Mouse (Mus musculus): ENCODE results near the gene Fgf12. TPM values are rescaled to one million over a fixed set of nuclear protein-coding genes. Genes with fewer than 3 reads are reported as not detected.

Gene Fgf12
- polyA plus RNA-seq, 1 experiment = not detected

DNA sequence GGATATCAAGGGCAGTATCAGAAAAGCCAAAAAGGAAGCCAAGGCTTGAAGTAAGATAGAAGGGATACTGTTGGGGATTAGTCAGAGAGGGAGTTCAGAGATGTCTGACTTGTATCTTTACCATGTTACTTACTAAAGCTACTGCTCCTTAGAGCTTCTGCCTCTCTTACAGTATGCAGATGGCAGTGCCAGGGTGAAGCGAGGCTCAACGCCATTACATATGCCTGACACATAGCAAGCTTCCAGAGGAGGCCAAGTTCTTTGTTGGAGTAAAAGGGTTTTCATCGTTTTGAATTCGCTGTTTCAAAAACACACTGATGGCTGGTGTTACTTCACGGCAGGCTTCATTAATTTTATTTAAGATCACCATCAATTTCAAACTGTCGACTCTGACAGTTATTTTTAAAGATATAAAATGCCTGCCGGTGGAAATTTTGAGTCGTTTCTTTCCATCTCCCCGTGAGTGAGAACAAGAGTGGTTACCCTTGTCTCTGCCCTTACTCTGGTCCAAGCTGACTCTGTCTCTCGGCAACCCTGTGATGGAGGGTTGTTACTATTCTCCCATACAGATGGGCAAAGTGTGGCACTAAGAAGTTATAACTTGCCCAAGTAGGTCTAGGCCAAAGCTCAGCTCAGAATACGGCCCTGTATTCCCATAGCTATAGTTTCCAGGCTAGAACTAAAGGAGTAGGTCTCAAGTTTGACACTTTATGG is 121.9 kb downstream of the Fgf12 start:
- peaks cover 2% of the 10 kb centered on the region for H3K4me1 ChIP-seq (ENCODE audit: control insufficient read depth, insufficient read depth, low read length)
- no peak for TF ChIP-seq EP300 (IDR thresholded peaks at IDR 0.05; ENCODE audit: insufficient read depth, low read depth, low read length)
- TF ChIP-seq POLR2A (IDR thresholded peaks at IDR 0.05; ENCODE audit: insufficient read depth, low read length) = no peak
- TF ChIP-seq CTCF (IDR thresholded peaks at IDR 0.05; ENCODE audit: low read depth, low read length) = no peak
- no peak overlapping the region for H3K27ac ChIP-seq (ENCODE audit: insufficient read depth, low read length)
- H3K9ac ChIP-seq (ENCODE audit: low read depth, poor library complexity, severe bottlenecking) = no peak overlapping the region
- no peaks in the 10 kb centered on the region for H3K27me3 ChIP-seq (ENCODE audit: control insufficient read depth, insufficient read depth, low read length, poor library complexity, severe bottlenecking)
- H3K36me3 ChIP-seq (ENCODE audit: control insufficient read depth, insufficient read depth, low read length, poor library complexity, severe bottlenecking) = no peaks in the 10 kb centered on the region
- H3K9me3 ChIP-seq (replicated peaks; ENCODE audit: control insufficient read depth, insufficient read depth, low read length, poor library complexity, severe bottlenecking) = no peaks in the 10 kb centered on the region
- no peak overlapping the region for H3K4me3 ChIP-seq (ENCODE audit: low read depth, low read length)

DNA sequence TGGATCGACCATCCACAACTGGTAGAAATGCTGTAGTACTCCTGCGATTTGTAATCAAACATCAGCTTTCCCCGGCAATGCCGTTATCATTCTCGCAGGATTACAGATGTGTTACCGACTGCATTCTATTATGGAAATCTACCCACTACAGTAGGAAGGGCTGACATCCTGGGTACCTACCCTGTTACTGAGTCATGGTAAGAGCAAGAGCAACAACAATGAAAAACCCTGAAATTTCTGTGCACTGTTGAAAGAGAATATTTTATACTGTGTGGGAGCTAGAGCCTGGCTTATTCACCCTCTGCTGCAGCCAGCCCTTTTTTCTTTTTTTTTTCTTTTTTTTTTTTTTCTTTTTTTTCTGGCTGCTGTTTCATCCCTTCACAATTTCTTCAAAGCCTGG is 126.6 kb downstream of the Fgf12 start:
- H3K27ac ChIP-seq (ENCODE audit: insufficient read depth, low read length) = no peak overlapping the region
- no peaks in the 10 kb centered on the region for H3K27me3 ChIP-seq (ENCODE audit: control insufficient read depth, insufficient read depth, low read length, poor library complexity, severe bottlenecking)
- peaks cover 3% of the 10 kb centered on the region for H3K4me1 ChIP-seq (ENCODE audit: control insufficient read depth, insufficient read depth, low read length)
- H3K9me3 ChIP-seq (replicated peaks; ENCODE audit: control insufficient read depth, insufficient read depth, low read length, poor library complexity, severe bottlenecking) = peaks cover 11% of the 10 kb centered on the region
- TF ChIP-seq EP300 (IDR thresholded peaks at IDR 0.05; ENCODE audit: insufficient read depth, low read depth, low read length) (no peak), CTCF (IDR thresholded peaks at IDR 0.05; ENCODE audit: low read depth, low read length) (no peak), POLR2A (IDR thresholded peaks at IDR 0.05; ENCODE audit: insufficient read depth, low read length) (no peak)
- H3K36me3 ChIP-seq (ENCODE audit: control insufficient read depth, insufficient read depth, low read length, poor library complexity, severe bottlenecking) = no peaks in the 10 kb centered on the region
- no peak overlapping the region for H3K4me3 ChIP-seq (ENCODE audit: low read depth, low read length)
- no peak overlapping the region for H3K9ac ChIP-seq (ENCODE audit: low read depth, poor library complexity, severe bottlenecking)

DNA sequence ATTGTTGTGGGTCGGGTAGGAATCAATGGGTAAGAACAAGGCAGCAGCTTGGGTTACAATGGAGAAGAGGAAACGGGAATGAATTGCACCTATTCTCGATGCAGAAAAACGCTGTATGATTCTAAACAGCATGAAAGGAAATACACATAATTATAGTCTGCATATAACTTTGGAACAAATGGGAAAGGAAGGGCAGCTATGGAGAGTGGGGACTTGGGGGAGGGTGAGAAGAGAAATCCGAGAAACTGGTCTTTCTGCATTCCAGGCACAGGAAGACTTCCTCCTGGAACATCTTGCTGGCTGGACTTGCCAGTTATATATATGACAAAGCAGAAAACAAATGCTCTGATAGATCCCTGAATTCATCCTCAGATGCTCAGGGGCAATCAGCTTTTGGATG is 127.2 kb downstream of the Fgf12 start:
- TF ChIP-seq EP300 (IDR thresholded peaks at IDR 0.05; ENCODE audit: insufficient read depth, low read depth, low read length) (0 out of 2 replicates have a peak, but pooled peaks have one; percentile 30), CTCF (IDR thresholded peaks at IDR 0.05; ENCODE audit: low read depth, low read length) (no peak)
- Histone ChIP-seq H3K4me1 (ENCODE audit: control insufficient read depth, insufficient read depth, low read length) (peaks cover 3% of the 10 kb centered on the region), H3K9me3 (replicated peaks; ENCODE audit: control insufficient read depth, insufficient read depth, low read length, poor library complexity, severe bottlenecking) (peaks cover 11% of the 10 kb centered on the region), H3K27me3 (ENCODE audit: control insufficient read depth, insufficient read depth, low read length, poor library complexity, severe bottlenecking) (no peaks in the 10 kb centered on the region), H3K36me3 (ENCODE audit: control insufficient read depth, insufficient read depth, low read length, poor library complexity, severe bottlenecking) (no peaks in the 10 kb centered on the region), H3K4me3 (ENCODE audit: low read depth, low read length) (no peak overlapping the region), H3K9ac (ENCODE audit: low read depth, poor library complexity, severe bottlenecking) (no peak overlapping the region), H3K27ac (ENCODE audit: insufficient read depth, low read length) (no peak overlapping the region)

DNA sequence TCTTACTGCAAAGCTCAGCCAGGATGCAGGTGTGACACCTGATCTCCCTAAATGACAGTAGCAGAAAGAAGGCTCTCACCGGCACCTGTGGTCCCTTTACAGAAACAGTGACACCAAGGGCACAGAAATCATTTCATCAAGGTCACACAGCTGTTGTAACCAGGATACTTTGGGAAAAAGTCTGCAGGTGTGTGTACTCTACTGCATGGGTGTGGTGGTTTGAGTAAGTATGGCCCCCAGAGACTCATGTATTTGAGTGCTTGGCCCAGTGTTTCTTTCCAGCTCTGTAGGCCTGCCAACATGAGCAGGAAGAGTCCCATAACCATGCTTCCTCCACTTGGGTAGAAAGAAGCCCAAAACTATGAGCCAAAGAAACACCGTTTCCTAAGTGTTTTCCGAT is 138.5 kb downstream of the Fgf12 start:
- no peaks in the 10 kb centered on the region for H3K4me1 ChIP-seq (ENCODE audit: control insufficient read depth, insufficient read depth, low read length)
- TF ChIP-seq POLR2A (IDR thresholded peaks at IDR 0.05; ENCODE audit: insufficient read depth, low read length) (no peak), CTCF (IDR thresholded peaks at IDR 0.05; ENCODE audit: low read depth, low read length) (no peak), EP300 (IDR thresholded peaks at IDR 0.05; ENCODE audit: insufficient read depth, low read depth, low read length) (no peak)
- H3K27ac ChIP-seq (ENCODE audit: insufficient read depth, low read length) = no peak overlapping the region
- H3K4me3 ChIP-seq (ENCODE audit: low read depth, low read length) = no peak overlapping the region
- no peaks in the 10 kb centered on the region for H3K36me3 ChIP-seq (ENCODE audit: control insufficient read depth, insufficient read depth, low read length, poor library complexity, severe bottlenecking)
- H3K27me3 ChIP-seq (ENCODE audit: control insufficient read depth, insufficient read depth, low read length, poor library complexity, severe bottlenecking) = no peaks in the 10 kb centered on the region
- no peak overlapping the region for H3K9ac ChIP-seq (ENCODE audit: low read depth, poor library complexity, severe bottlenecking)
- no peaks in the 10 kb centered on the region for H3K9me3 ChIP-seq (replicated peaks; ENCODE audit: control insufficient read depth, insufficient read depth, low read length, poor library complexity, severe bottlenecking)

DNA sequence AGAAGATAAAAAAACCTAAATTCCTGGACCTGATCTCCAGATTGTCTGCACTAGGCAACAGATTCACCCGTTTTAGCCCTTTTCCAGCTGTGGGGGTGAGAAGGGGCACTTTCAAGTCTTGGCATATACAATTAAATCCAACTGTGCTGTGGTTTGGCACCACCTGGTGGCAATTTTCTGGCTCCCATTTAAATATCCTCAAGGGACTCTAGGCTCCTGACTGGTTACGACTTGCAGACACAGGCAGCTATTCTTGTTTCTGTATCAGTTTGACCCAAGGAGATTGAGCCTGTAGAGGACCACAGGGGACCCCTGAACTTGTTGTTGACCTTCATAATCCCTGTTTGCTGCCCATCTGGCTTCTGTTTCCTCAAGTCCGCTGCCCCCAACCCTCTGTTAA is 141.9 kb downstream of the Fgf12 start:
- Histone ChIP-seq H3K4me1 (ENCODE audit: control insufficient read depth, insufficient read depth, low read length) (no peaks in the 10 kb centered on the region), H3K27ac (ENCODE audit: insufficient read depth, low read length) (no peak overlapping the region), H3K36me3 (ENCODE audit: control insufficient read depth, insufficient read depth, low read length, poor library complexity, severe bottlenecking) (no peaks in the 10 kb centered on the region), H3K4me3 (ENCODE audit: low read depth, low read length) (no peak overlapping the region), H3K9ac (ENCODE audit: low read depth, poor library complexity, severe bottlenecking) (no peak overlapping the region), H3K9me3 (replicated peaks; ENCODE audit: control insufficient read depth, insufficient read depth, low read length, poor library complexity, severe bottlenecking) (no peaks in the 10 kb centered on the region), H3K27me3 (ENCODE audit: control insufficient read depth, insufficient read depth, low read length, poor library complexity, severe bottlenecking) (no peaks in the 10 kb centered on the region)
- no peak for TF ChIP-seq POLR2A (IDR thresholded peaks at IDR 0.05; ENCODE audit: insufficient read depth, low read length)
- TF ChIP-seq EP300 (IDR thresholded peaks at IDR 0.05; ENCODE audit: insufficient read depth, low read depth, low read length) = no peak
- TF ChIP-seq CTCF (IDR thresholded peaks at IDR 0.05; ENCODE audit: low read depth, low read length) = no peak

DNA sequence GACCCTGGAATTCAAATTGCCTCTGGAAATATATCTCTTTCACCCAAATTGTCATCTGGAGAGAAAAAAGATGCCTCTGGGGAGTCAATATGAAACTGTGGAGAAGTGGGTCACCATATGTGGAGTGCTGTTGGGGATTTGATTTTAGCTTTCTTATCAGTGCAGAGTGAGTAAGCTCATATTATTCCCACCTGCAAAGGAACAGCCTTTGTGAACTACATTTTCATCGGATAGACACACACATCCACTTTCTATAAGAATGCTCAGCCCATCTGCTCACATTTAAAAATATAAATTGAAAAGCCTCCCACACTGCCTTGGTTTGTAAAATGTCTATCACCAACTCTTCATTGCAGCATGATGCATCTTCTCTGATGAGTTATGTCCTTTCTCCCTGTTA is 149.7 kb downstream of the Fgf12 start:
- no peak for TF ChIP-seq CTCF (IDR thresholded peaks at IDR 0.05; ENCODE audit: low read depth, low read length)
- TF ChIP-seq EP300 (IDR thresholded peaks at IDR 0.05; ENCODE audit: insufficient read depth, low read depth, low read length) = no peak
- TF ChIP-seq POLR2A (IDR thresholded peaks at IDR 0.05; ENCODE audit: insufficient read depth, low read length) = no peak
- Histone ChIP-seq H3K27ac (ENCODE audit: insufficient read depth, low read length) (no peak overlapping the region), H3K27me3 (ENCODE audit: control insufficient read depth, insufficient read depth, low read length, poor library complexity, severe bottlenecking) (no peaks in the 10 kb centered on the region), H3K9me3 (replicated peaks; ENCODE audit: control insufficient read depth, insufficient read depth, low read length, poor library complexity, severe bottlenecking) (no peaks in the 10 kb centered on the region), H3K36me3 (ENCODE audit: control insufficient read depth, insufficient read depth, low read length, poor library complexity, severe bottlenecking) (no peaks in the 10 kb centered on the region), H3K9ac (ENCODE audit: low read depth, poor library complexity, severe bottlenecking) (no peak overlapping the region), H3K4me1 (ENCODE audit: control insufficient read depth, insufficient read depth, low read length) (no peaks in the 10 kb centered on the region), H3K4me3 (ENCODE audit: low read depth, low read length) (no peak overlapping the region)

All from ES-Bruce4 (cell line).